Mouse (Mus musculus): ENCODE measurements at regions not wholly inside any gene's neighbourhood (a gene's known extent, or its start where the extent isn't known, plus 50 kb on each side); places are given as distances from the start of the nearest gene placed in this dataset.

DNA sequence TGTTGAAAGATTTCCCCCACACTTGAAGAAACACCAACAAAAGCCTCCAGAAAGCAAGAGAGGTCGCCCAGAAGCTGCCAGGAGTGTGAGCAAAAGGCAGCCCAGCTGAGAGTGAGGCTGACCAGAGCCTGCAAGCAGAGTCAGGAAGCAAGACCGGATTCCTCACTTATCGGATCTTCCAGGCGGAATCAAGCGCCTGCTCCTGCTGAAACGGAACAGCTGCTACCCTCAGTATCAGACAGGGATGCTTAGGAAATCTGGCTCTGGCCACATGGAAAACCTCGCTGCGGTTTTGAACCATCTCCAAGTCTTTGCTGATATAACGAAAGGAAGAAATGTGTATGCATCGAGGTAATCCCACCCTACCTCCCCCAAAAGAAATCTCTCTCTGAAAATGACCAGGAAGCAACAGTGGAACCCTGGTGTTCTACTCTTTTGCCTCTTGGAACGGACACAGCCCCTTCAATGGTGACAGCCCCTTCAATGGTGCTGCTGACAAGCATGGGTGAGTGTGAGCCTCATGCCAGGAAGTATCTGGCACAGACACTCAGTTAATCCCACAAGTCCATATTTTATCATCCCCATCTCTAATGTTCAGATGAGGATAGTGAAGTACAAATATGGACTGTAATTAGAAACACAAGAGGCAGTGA, 83.3 kb upstream of the Spdye4c start:
- no peak for TF ChIP-seq POLR2A (IDR thresholded peaks at IDR 0.05; ENCODE audit: extremely low read depth, insufficient read depth, low read length)
- TF ChIP-seq CTCF (IDR thresholded peaks at IDR 0.05; ENCODE audit: low read depth, low read length) = no peak
